10 mouse cellular contexts compared by ENCODE assay signal in genomic region chr4:98101153-98102096, GRCm38 (mm10).
DNase-seq lines count a peak whose midpoint lies in the region; ATAC-seq and TF ChIP-seq lines count a peak whose summit lies in the region.
"Had no signal": no experiment of that assay in that cellular context is flagged by ENCODE, and none has a peak within 500 bp of the region (broad histone marks: within the 10 kb centered on the region; RNA-seq: fewer than 3 reads in every experiment).

No protein-coding gene starts in this region.

- no peak for TF ChIP-seq CTCF in gastrocnemius, adult 2 months (IDR thresholded peaks at IDR 0.05)
- no peak for TF ChIP-seq CTCF in liver, postnatal 0 days (IDR thresholded peaks at IDR 0.05; ENCODE audit: low read depth)

- no peak overlapping the region for H3K4me2 ChIP-seq in embryonic facial prominence, embryonic 12.5 days (replicated peaks)
- H3K4me2 ChIP-seq in midbrain, embryonic 12.5 days (replicated peaks) = no peak overlapping the region
- no peak overlapping the region for H3K4me2 ChIP-seq in liver, postnatal 0 days (ENCODE audit: low read depth, low read length)

- peaks cover 51% of the 10 kb centered on the region for H3K4me1 ChIP-seq in embryonic facial prominence, embryonic 12.5 days
- peaks cover 67% of the 10 kb centered on the region for H3K4me1 ChIP-seq in midbrain, embryonic 12.5 days
- peaks cover 33% of the 10 kb centered on the region for H3K4me1 ChIP-seq in liver, postnatal 0 days (ENCODE audit: insufficient read depth)

- intact Hi-C loops in gastrocnemius, adult 2 months (cut with DNase I) = loop anchor here (10.0 kb wide), 1 partner anchor 177 kb away; no protein-coding TSS in a partner anchor
- intact Hi-C loops in gastrocnemius, postnatal 14 days (cut with DNase I; ENCODE audit: low total_unique reads) = loop anchor here (10.0 kb wide), 1 partner anchor 87 kb away; no protein-coding TSS in a partner anchor
- intact Hi-C loops in heart, postnatal 36 days (cut with DNase I) = loop anchor here (10.0 kb wide), 1 partner anchor 447 kb away; no protein-coding TSS in a partner anchor

- no peak for DNase-seq in gastrocnemius, adult 2 months
- no peak for DNase-seq in gastrocnemius, postnatal 14 days
- DNase-seq in heart, postnatal 36 days = peak; percentile 34 to 39
- no peak for DNase-seq in right cerebral cortex, postnatal 4 days
- DNase-seq in liver, postnatal 0 days = no peak
- DNase-seq: B cell, adult 2 months; cerebellum, adult 2 months had no signal

- WGBS in embryonic facial prominence, embryonic 12.5 days = 57% methylated on average over 10 of the region's 10 CpGs
- WGBS in midbrain, embryonic 12.5 days = 46% methylated on average over 10 of the region's 10 CpGs
- WGBS in liver, postnatal 0 days (ENCODE audit: insufficient replicate concordance) = 49% methylated on average over 10 of the region's 10 CpGs

- no peak overlapping the region for H3K4me3 ChIP-seq in gastrocnemius, adult 2 months
- H3K4me3 ChIP-seq in embryonic facial prominence, embryonic 12.5 days = no peak overlapping the region
- H3K4me3 ChIP-seq in midbrain, embryonic 12.5 days = no peak overlapping the region
- no peak overlapping the region for H3K4me3 ChIP-seq in liver, postnatal 0 days (ENCODE audit: low read depth, low read length)

- peaks cover 6% of the 10 kb centered on the region; the same call in 1 of the 2 replicates for H3K36me3 ChIP-seq in embryonic facial prominence, embryonic 12.5 days
- H3K36me3 ChIP-seq in midbrain, embryonic 12.5 days = no peaks in the 10 kb centered on the region
- H3K36me3 ChIP-seq in liver, postnatal 0 days (replicated peaks; ENCODE audit: insufficient read depth, low read length) = no peaks in the 10 kb centered on the region

- H3K9me3 ChIP-seq in embryonic facial prominence, embryonic 12.5 days = no peaks in the 10 kb centered on the region
- H3K9me3 ChIP-seq in midbrain, embryonic 12.5 days = no peaks in the 10 kb centered on the region
- no peaks in the 10 kb centered on the region for H3K9me3 ChIP-seq in liver, postnatal 0 days (ENCODE audit: low read length)

- H3K9ac ChIP-seq in embryonic facial prominence, embryonic 12.5 days = no peak overlapping the region
- no peak overlapping the region; the same call in 1 of the 2 replicates for H3K9ac ChIP-seq in midbrain, embryonic 12.5 days (replicated peaks)
- H3K9ac ChIP-seq in liver, postnatal 0 days (replicated peaks) = no peak overlapping the region

- no peak for TF ChIP-seq EP300 in liver, postnatal 0 days (IDR thresholded peaks at IDR 0.05; ENCODE audit: low read depth)

- no peaks in the 10 kb centered on the region for H3K27me3 ChIP-seq in embryonic facial prominence, embryonic 12.5 days
- peaks cover 40% of the 10 kb centered on the region for H3K27me3 ChIP-seq in midbrain, embryonic 12.5 days
- no peaks in the 10 kb centered on the region for H3K27me3 ChIP-seq in liver, postnatal 0 days (ENCODE audit: insufficient read depth, low read length)

- peak overlapping the region; percentile 85 for H3K27ac ChIP-seq in gastrocnemius, adult 2 months
- H3K27ac ChIP-seq in embryonic facial prominence, embryonic 12.5 days = peak overlapping the region; percentile 66
- peak overlapping the region; percentile 63 for H3K27ac ChIP-seq in midbrain, embryonic 12.5 days (replicated peaks)
- no peak overlapping the region for H3K27ac ChIP-seq in liver, postnatal 0 days (ENCODE audit: low read depth)

- ATAC-seq in embryonic facial prominence, embryonic 12.5 days (ENCODE audit: insufficient number of reproducible peaks, insufficient read depth, low FRiP score, low TSS enrichment) = no peak
- no peak for ATAC-seq in midbrain, embryonic 12.5 days (ENCODE audit: low FRiP score, low read depth)
- no peak for ATAC-seq in liver, postnatal 0 days
- ATAC-seq in inflammation-experienced regulatory T-cells, adult 6 months = no peak

Comparison
In these comparisons a context has a peak if more than half of its experiments do, and no peak if none do; other contexts are left out.
1. DNase-seq: peak in heart, postnatal 36 days (2 of 2); none in gastrocnemius, adult 2 months (single experiment), gastrocnemius, postnatal 14 days (single experiment), right cerebral cortex, postnatal 4 days (single experiment) and liver, postnatal 0 days (single experiment).